Mouse (Mus musculus) hindbrain, embryonic 16.5 days (tissue): ENCODE measurements around the gene Atp8b4. TPM values are rescaled to one million over a fixed set of nuclear protein-coding genes. Genes with fewer than 3 reads are reported as not detected.
"Not testable (repeated sequence)": the region's sequence is repeated elsewhere in the genome, so short reads cannot be mapped to it uniquely, and the experiment has no call there.

Experiments used
- ATAC-seq: fragments of 200-750 bp; cut with Nextera tagmentation; 2 replicates; pipeline ENCODE4 v1.8.0; 2017; ENCODE audit warnings: moderate TSS enrichment, moderate library complexity
- H3K27ac ChIP-seq: fragments of 300-500 bp; sonication (generic); 2 replicates; pipeline ENCODE4 v1.5.1; 2014; ENCODE audit warnings: low read depth, mild to moderate bottlenecking, control low read depth, low read length, moderate library complexity
- H3K27me3 ChIP-seq: fragments of 300-500 bp; sonication (generic); replicated peaks from 2 replicates; pipeline ENCODE4 v1.6.1; 2014; ENCODE audit warnings: low read length; ENCODE audit not compliant: control insufficient read depth, insufficient read depth
- H3K36me3 ChIP-seq: fragments of 300-500 bp; sonication (generic); 2 replicates; pipeline ENCODE4 v1.6.1; 2014; ENCODE audit warnings: mild to moderate bottlenecking, low read length, moderate library complexity, mixed read lengths; ENCODE audit not compliant: control insufficient read depth, insufficient read depth
- H3K4me1 ChIP-seq: fragments of 300-500 bp; sonication (generic); 2 replicates; pipeline ENCODE4 v1.6.1; 2014; ENCODE audit warnings: low read depth, low read length; ENCODE audit not compliant: control insufficient read depth, insufficient read depth
- H3K4me2 ChIP-seq: fragments of 300-500 bp; sonication (generic); 2 replicates; pipeline ENCODE4 v1.6.1; 2014; ENCODE audit warnings: mild to moderate bottlenecking, low read length, control low read depth, moderate library complexity
- H3K4me3 ChIP-seq: fragments of 300-500 bp; sonication (generic); 2 replicates; pipeline ENCODE4 v1.5.1; 2014; ENCODE audit warnings: mild to moderate bottlenecking, low read length, control low read depth, moderate library complexity
- H3K9ac ChIP-seq: fragments of 300-500 bp; sonication (generic); 2 replicates; pipeline ENCODE4 v1.6.1; 2014; ENCODE audit warnings: low read depth, mild to moderate bottlenecking, control low read depth, low read length, moderate library complexity
- H3K9me3 ChIP-seq: fragments of 300-500 bp; sonication (generic); 2 replicates; pipeline ENCODE4 v1.6.1; 2014; ENCODE audit warnings: mild to moderate bottlenecking, low read length, moderate library complexity; ENCODE audit not compliant: control insufficient read depth
- WGBS: fragments of 180-500 bp; shearing (Covaris S2); extraction: QIAGEN DNeasy Blood & Tissue Kit; methylation state at CpG from one replicate; pipeline ENCODE4 v1.1.7; 2014; 5-methylcytosine and 5-hydroxymethylcytosine counted together
- polyA plus RNA-seq: library from polyadenylated mRNA; unstranded; fragments of >200 nt; fragmentation: Nextera tagmentation; extraction: Ambion mirVana; gene quantifications from 2 replicates; pipeline ENCODE4 v1.2.1, GENCODE M21; 2015

Atp8b4 gene
- polyA plus RNA-seq, 1 experiment from 2014 or later, result 0.15 TPM

GRCm38 (mm10) chr2:126523101-126523745 is 22.7 kb upstream of the Atp8b4 start:
- H3K36me3 ChIP-seq, H3K4me2 ChIP-seq, H3K27ac ChIP-seq, H3K4me1 ChIP-seq, H3K9me3 ChIP-seq, H3K9ac ChIP-seq, H3K27me3 ChIP-seq, H3K4me3 ChIP-seq, ATAC-seq: not testable (repeated sequence)
- WGBS, result 61% methylated on average over 5 of the region's 5 CpGs

- H3K4me1 ChIP-seq, result no peaks in the 10 kb centered on the region
- no peak for ATAC-seq
- H3K27ac ChIP-seq, result no peak overlapping the region
- no peaks in the 10 kb centered on the region for H3K36me3 ChIP-seq
- H3K9me3 ChIP-seq, result no peaks in the 10 kb centered on the region
- WGBS, result 64% methylated on average over 8 of the region's 8 CpGs
- H3K27me3 ChIP-seq, result no peaks in the 10 kb centered on the region
- no peak overlapping the region for H3K9ac ChIP-seq
- H3K4me2 ChIP-seq, result no peak overlapping the region
- no peak overlapping the region for H3K4me3 ChIP-seq
Observed at GRCm38 (mm10) chr2:126522056-126522455, 21.6 kb upstream of the Atp8b4 start.

DNA sequence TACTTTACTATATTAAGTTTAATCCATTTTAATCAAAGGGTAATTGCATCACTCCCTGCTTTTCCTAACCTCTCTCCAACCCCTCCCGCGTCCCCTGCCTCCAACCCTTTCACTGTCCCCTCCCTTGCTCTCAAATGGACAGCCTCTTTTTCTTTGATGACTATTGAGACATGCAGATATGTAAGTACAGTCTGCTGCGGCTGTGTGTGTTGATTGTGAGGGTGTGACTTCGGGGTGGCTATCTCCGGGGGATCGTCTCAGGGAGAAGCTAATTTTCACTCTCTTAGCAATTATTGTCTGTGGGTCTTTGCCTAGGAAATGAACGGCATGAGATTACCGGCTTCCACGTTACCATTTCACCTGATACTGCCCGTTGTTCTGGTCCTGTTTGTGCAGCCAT is 21.0 kb upstream of the Atp8b4 start:
- Histone ChIP-seq H3K27me3 (no peaks in the 10 kb centered on the region), H3K36me3 (no peaks in the 10 kb centered on the region), H3K4me3 (no peak overlapping the region), H3K9ac (no peak overlapping the region), H3K9me3 (no peaks in the 10 kb centered on the region), H3K4me1 (no peaks in the 10 kb centered on the region), H3K27ac (no peak overlapping the region), H3K4me2 (no peak overlapping the region)
- 76% methylated on average over 10 of the region's 10 CpGs for WGBS
- ATAC-seq, result no peak

DNA sequence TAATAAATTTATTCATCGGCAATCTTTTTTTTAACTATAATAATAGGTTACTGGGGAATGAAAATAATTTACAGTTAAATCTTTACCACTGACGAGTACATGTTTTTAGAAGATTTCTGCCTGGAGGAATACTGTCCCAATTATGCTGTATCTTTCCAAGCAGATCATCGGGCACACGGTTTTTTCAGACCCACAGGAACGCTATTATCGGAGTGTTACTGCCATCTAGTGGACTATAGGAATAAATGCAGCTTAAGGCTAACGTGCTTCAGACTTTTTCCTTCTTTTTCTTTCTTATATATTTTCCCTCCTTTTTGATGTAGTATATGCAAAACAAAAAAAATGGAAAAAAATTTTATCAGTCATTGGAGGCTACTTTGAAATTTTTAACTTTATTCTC is 20.4 kb upstream of the Atp8b4 start:
- WGBS, result 14% methylated on average over 7 of the region's 7 CpGs
- ATAC-seq, result 0 out of 2 replicates have a peak, but pooled peaks have one; percentile 40

GRCm38 (mm10) chr2:126519872-126520581 is 19.6 kb upstream of the Atp8b4 start:
- Histone ChIP-seq H3K4me1 (no peaks in the 10 kb centered on the region), H3K9ac (no peak overlapping the region), H3K27me3 (no peaks in the 10 kb centered on the region), H3K4me3 (no peak overlapping the region), H3K9me3 (no peaks in the 10 kb centered on the region), H3K27ac (no peak overlapping the region), H3K4me2 (no peak overlapping the region), H3K36me3 (no peaks in the 10 kb centered on the region)
- WGBS, result 81% methylated on average over 11 of the region's 11 CpGs
- no peak for ATAC-seq

More for the DNA sequence above, 20.4 kb upstream of the Atp8b4 start:
- Histone ChIP-seq H3K27me3 (no peaks in the 10 kb centered on the region), H3K9me3 (no peaks in the 10 kb centered on the region), H3K27ac (no peak overlapping the region), H3K36me3 (no peaks in the 10 kb centered on the region), H3K4me3 (no peak overlapping the region), H3K4me2 (no peak overlapping the region), H3K9ac (no peak overlapping the region), H3K4me1 (no peaks in the 10 kb centered on the region)

GRCm38 (mm10) chr2:126515069-126515826 is 14.8 kb upstream of the Atp8b4 start:
- Histone ChIP-seq H3K27me3 (no peaks in the 10 kb centered on the region), H3K9me3 (no peaks in the 10 kb centered on the region), H3K9ac (no peak overlapping the region), H3K4me1 (no peaks in the 10 kb centered on the region), H3K4me3 (no peak overlapping the region), H3K27ac (no peak overlapping the region), H3K4me2 (no peak overlapping the region), H3K36me3 (no peaks in the 10 kb centered on the region)
- ATAC-seq, result no peak
- WGBS, result 74% methylated on average over 6 of the region's 6 CpGs

DNA sequence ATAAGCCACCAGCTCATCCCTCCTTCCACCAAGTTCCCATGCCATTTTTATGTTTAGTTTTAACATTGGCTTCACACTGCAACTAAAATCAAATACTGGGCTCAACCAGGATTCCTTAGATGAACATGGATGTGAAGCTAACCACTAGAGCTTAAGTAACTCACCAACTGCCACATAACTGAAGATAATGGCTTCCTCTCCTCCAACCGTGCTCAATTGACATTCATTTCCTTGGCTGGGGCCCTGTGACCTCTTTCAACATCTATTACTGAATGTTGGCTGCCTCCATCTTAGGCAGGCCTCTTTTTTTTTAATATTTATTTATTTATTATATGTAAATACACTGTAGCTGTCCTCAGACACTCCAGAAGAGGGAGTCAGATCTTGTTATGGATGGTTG is 7.8 kb upstream of the Atp8b4 start:
- ATAC-seq, result no peak
- H3K4me1 ChIP-seq, result no peaks in the 10 kb centered on the region
- no peaks in the 10 kb centered on the region for H3K27me3 ChIP-seq
- WGBS, result 68% methylated on average over 1 of the region's 1 CpGs
- H3K9ac ChIP-seq, result no peak overlapping the region
- no peak overlapping the region for H3K4me3 ChIP-seq
- no peaks in the 10 kb centered on the region for H3K9me3 ChIP-seq
- no peaks in the 10 kb centered on the region for H3K36me3 ChIP-seq
- H3K27ac ChIP-seq, result no peak overlapping the region
- no peak overlapping the region for H3K4me2 ChIP-seq

DNA sequence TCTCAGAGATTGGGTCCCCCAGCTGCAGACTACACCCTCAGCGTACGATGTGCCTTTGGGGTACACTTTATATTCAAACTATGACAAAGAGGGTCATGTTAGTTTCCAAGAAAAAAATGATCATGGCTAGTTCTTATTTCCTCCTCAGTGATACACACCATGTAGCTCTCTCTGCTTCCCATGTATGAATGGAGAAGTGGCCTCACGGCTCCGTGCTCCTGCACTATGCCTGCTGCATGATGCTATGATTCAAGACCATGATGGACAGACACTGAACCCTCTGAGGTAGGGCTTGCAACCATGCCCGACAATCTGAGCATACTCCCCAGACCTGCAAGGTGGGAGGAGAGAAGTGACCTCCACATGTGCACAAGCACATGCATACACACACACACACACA is 7.0 kb upstream of the Atp8b4 start:
- WGBS, result 92% methylated on average over 5 of the region's 5 CpGs

GRCm38 (mm10) chr2:126505156-126505555 is 4.7 kb upstream of the Atp8b4 start:
- Histone ChIP-seq H3K4me1 (no peaks in the 10 kb centered on the region), H3K9me3 (no peaks in the 10 kb centered on the region), H3K27me3 (no peaks in the 10 kb centered on the region), H3K4me3 (no peak overlapping the region), H3K9ac (no peak overlapping the region), H3K36me3 (no peaks in the 10 kb centered on the region), H3K27ac (no peak overlapping the region), H3K4me2 (no peak overlapping the region)
- WGBS, result 85% methylated on average over 1 of the region's 1 CpGs
- no peak for ATAC-seq

More for the DNA sequence above, 7.0 kb upstream of the Atp8b4 start:
- Histone ChIP-seq H3K36me3 (no peaks in the 10 kb centered on the region), H3K27me3 (no peaks in the 10 kb centered on the region), H3K27ac (no peak overlapping the region), H3K4me1 (no peaks in the 10 kb centered on the region), H3K9me3 (no peaks in the 10 kb centered on the region), H3K4me3 (no peak overlapping the region), H3K4me2 (no peak overlapping the region), H3K9ac (no peak overlapping the region)
- ATAC-seq, result no peak
